Mouse (Mus musculus): ENCODE measurements around the gene Saxo1. TPM values are rescaled to one million over a fixed set of nuclear protein-coding genes. Genes with fewer than 3 reads are reported as not detected.

The Saxo1 gene
- not detected in 2 replicates for polyA plus RNA-seq (2015; fragmentation: Nextera tagmentation; extraction: Ambion mirVana)

DNA sequence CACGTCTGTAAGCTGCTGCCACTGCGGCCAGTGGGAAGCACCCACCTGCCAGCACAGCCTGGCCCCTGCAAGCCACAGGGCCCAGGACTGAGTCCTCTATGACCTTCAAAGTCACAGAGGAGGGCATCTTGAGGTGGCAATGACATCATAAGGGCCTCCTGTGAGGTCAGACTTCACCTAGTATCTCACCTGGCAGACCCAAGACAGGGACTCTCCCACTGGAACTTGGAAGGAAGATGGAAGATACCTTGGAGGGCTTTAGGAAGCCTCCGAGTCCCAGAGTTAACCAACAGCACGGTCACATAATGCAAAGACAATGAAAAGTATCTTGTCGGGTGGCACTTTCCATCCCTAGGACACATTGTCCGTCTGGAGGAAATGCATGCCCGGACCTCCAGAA is at the start of gene Saxo1:
TSS of gene Saxo1 (minus strand) at position 101 of the 400 bp plus-strand sequence.
- no peak within 1 kb of the TSS for H3K4me3 ChIP-seq
- 91% methylated on average over 7 of the region's 7 CpGs for WGBS
- H3K4me1 ChIP-seq (replicated peaks): no peaks in the 10 kb centered on the region
- no peak within 1 kb of the TSS for H3K9ac ChIP-seq
- H3K27me3 ChIP-seq: no peaks in the 10 kb centered on the region
- no peaks in the 10 kb centered on the region for H3K36me3 ChIP-seq
- H3K4me2 ChIP-seq: no peak within 1 kb of the TSS
- H3K9me3 ChIP-seq: no peaks in the 10 kb centered on the region
- H3K27ac ChIP-seq (replicated peaks): no peak within 1 kb of the TSS
- no peak for ATAC-seq (ENCODE audit: low read depth)

DNA sequence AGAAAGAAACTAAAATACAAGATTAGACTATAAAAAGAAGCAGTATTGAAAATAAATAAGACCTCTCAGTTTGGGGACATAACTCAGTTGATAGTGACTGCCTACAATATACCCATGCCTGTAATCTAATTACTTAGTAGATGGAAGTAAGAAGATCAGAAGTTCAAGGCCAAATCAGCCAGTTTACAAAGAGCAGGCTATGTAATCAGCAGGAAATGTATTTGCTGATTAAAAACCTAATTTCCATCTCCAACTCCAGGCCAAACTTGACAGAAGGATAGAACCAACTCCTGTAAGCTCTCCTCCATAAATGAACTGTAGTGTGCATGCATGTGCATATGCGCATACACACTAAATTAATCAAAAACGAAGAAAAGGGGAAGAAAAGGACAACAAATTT is 33.2 kb upstream of the Saxo1 start:
- WGBS: 88% methylated on average over 2 of the region's 2 CpGs
- Histone ChIP-seq H3K27me3 (no peaks in the 10 kb centered on the region), H3K9me3 (no peaks in the 10 kb centered on the region)

GRCm38 (mm10) chr4:86588236-86588635 is 30.1 kb upstream of the Saxo1 start:
- ATAC-seq (ENCODE audit: low read depth): no peak
- Histone ChIP-seq H3K36me3 (peaks cover 48% of the 10 kb centered on the region), H3K9me3 (no peaks in the 10 kb centered on the region), H3K4me1 (replicated peaks) (no peaks in the 10 kb centered on the region), H3K27me3 (no peaks in the 10 kb centered on the region), H3K4me2 (no peak overlapping the region), H3K4me3 (no peak overlapping the region), H3K9ac (no peak overlapping the region), H3K27ac (replicated peaks) (no peak overlapping the region)
- 91% methylated on average over 3 of the region's 3 CpGs for WGBS

More for the DNA sequence above, 33.2 kb upstream of the Saxo1 start:
- ATAC-seq (ENCODE audit: low read depth): no peak
- no peak overlapping the region for H3K4me2 ChIP-seq
- no peak overlapping the region for H3K27ac ChIP-seq (replicated peaks)
- no peak overlapping the region for H3K9ac ChIP-seq
- no peak overlapping the region for H3K4me3 ChIP-seq
- H3K36me3 ChIP-seq: peaks cover 26% of the 10 kb centered on the region
- no peaks in the 10 kb centered on the region for H3K4me1 ChIP-seq (replicated peaks)

DNA sequence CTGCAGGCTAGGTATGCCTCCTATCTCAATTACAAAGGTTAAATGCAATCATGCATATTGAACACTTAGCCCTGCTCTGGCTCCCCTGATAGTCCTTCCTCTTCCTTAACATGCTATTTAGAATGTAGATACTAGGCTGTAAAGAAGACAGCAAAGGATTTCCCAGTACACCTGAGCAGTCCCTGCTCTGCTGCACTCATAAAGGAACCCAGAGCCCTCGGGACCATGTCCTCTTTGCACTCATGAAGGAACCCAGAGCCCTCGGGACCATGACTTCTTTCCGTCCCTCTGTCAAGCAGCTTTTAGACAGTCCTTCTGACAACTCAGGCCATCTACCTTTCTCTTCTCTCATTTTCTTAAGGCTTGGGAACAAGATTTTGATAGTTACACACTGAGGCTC is 22.5 kb upstream of the Saxo1 start:
- WGBS: 86% methylated on average over 3 of the region's 3 CpGs
- Histone ChIP-seq H3K4me1 (replicated peaks) (peaks cover 31% of the 10 kb centered on the region), H3K36me3 (peaks cover 35% of the 10 kb centered on the region), H3K27me3 (no peaks in the 10 kb centered on the region), H3K9me3 (no peaks in the 10 kb centered on the region), H3K4me3 (no peak overlapping the region), H3K27ac (replicated peaks) (no peak overlapping the region), H3K9ac (no peak overlapping the region), H3K4me2 (no peak overlapping the region)
- no peak for ATAC-seq (ENCODE audit: low read depth)

- no peak overlapping the region for H3K27ac ChIP-seq (replicated peaks)
Observed at GRCm38 (mm10) chr4:86580056-86580455, 21.9 kb upstream of the Saxo1 start.

GRCm38 (mm10) chr4:86576630-86577225 is 18.6 kb upstream of the Saxo1 start:
- peak overlapping the region; percentile 98 for H3K27ac ChIP-seq (replicated peaks)
- no peaks in the 10 kb centered on the region for H3K9me3 ChIP-seq
- H3K4me2 ChIP-seq: peak overlapping the region; percentile 93
- H3K4me3 ChIP-seq: peak overlapping the region; percentile 77
- H3K36me3 ChIP-seq: peaks cover 6% of the 10 kb centered on the region; the same call in 1 of the 2 replicates
- peaks cover 31% of the 10 kb centered on the region for H3K4me1 ChIP-seq (replicated peaks)
- H3K9ac ChIP-seq: peak overlapping the region; percentile 92
- no peak for ATAC-seq (ENCODE audit: low read depth)
- 9% methylated on average over 11 of the region's 11 CpGs for WGBS
- no peaks in the 10 kb centered on the region for H3K27me3 ChIP-seq

More at GRCm38 (mm10) chr4:86580056-86580455, 21.9 kb upstream of the Saxo1 start:
- no peaks in the 10 kb centered on the region for H3K9me3 ChIP-seq
- no peak overlapping the region for H3K4me3 ChIP-seq
- H3K36me3 ChIP-seq: peaks cover 30% of the 10 kb centered on the region
- no peaks in the 10 kb centered on the region for H3K27me3 ChIP-seq
- H3K4me1 ChIP-seq (replicated peaks): peaks cover 31% of the 10 kb centered on the region
- WGBS: 54% methylated on average over 4 of the region's 4 CpGs
- H3K4me2 ChIP-seq: no peak overlapping the region
- no peak overlapping the region for H3K9ac ChIP-seq
- no peak for ATAC-seq (ENCODE audit: low read depth)

- Histone ChIP-seq H3K4me3 (peak overlapping the region; percentile 77), H3K4me2 (peak overlapping the region; percentile 93), H3K36me3 (peaks cover 6% of the 10 kb centered on the region; the same call in 1 of the 2 replicates), H3K27ac (replicated peaks) (peak overlapping the region; percentile 98), H3K4me1 (replicated peaks) (peaks cover 31% of the 10 kb centered on the region), H3K9ac (peak overlapping the region; percentile 92), H3K9me3 (no peaks in the 10 kb centered on the region), H3K27me3 (no peaks in the 10 kb centered on the region)
- under 1% methylated on average over 20 of the region's 20 CpGs for WGBS
- no peak for ATAC-seq (ENCODE audit: low read depth)
Observed at GRCm38 (mm10) chr4:86576120-86576541, 18.0 kb upstream of the Saxo1 start.

- peak; percentile 97 for ATAC-seq (ENCODE audit: low read depth)
- Histone ChIP-seq H3K27ac (replicated peaks) (peak within 1 kb of the TSS; percentile 98), H3K4me1 (replicated peaks) (peaks cover 31% of the 10 kb centered on the region), H3K36me3 (peaks cover 6% of the 10 kb centered on the region; the same call in 1 of the 2 replicates), H3K4me2 (peak within 1 kb of the TSS; percentile 93), H3K27me3 (no peaks in the 10 kb centered on the region), H3K4me3 (peak within 1 kb of the TSS; percentile 77), H3K9me3 (no peaks in the 10 kb centered on the region), H3K9ac (peak within 1 kb of the TSS; percentile 92)
- WGBS: under 1% methylated on average over 53 of the region's 53 CpGs
Observed at GRCm38 (mm10) chr4:86575283-86575983, 17.3 kb upstream of the Saxo1 start, which contains the start of gene Rraga. Rraga (plus strand) TSS chr4:86575668.

GRCm38 (mm10) chr4:86574939-86575282 is 16.8 kb upstream of the Saxo1 start:
- Histone ChIP-seq H3K9ac (peak overlapping the region; percentile 92), H3K27ac (replicated peaks) (peak overlapping the region; percentile 98), H3K36me3 (peaks cover 6% of the 10 kb centered on the region; the same call in 1 of the 2 replicates), H3K9me3 (no peaks in the 10 kb centered on the region), H3K4me3 (peak overlapping the region; percentile 77), H3K4me1 (replicated peaks) (peaks cover 31% of the 10 kb centered on the region), H3K4me2 (peak overlapping the region; percentile 93), H3K27me3 (no peaks in the 10 kb centered on the region)
- 11% methylated on average over 6 of the region's 6 CpGs for WGBS
- peak; percentile 64 for ATAC-seq (ENCODE audit: low read depth)

DNA sequence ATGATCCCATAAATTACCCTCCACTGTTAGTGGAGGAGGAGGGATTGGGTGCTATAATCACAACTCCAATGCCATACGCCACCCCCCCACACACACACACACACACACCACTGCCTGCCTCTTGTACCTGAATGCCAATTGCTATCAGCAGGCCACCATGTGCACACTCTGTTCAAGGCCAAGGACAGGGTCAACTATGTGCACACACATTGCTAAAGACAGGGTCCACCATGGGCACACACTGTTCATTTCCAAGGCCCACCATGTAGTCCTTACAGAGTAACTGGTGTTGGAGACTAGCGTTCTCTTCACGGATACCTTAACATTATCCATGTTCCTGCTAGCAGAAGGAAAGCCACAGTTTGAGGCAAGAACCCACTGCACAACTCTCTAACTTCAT is 2.9 kb upstream of the Saxo1 start:
- no peak for ATAC-seq (ENCODE audit: low read depth)
- 95% methylated on average over 3 of the region's 3 CpGs for WGBS
- no peak overlapping the region for H3K4me2 ChIP-seq
- H3K27ac ChIP-seq (replicated peaks): no peak overlapping the region
- no peaks in the 10 kb centered on the region for H3K27me3 ChIP-seq
- H3K9ac ChIP-seq: no peak overlapping the region
- no peaks in the 10 kb centered on the region for H3K4me1 ChIP-seq (replicated peaks)
- no peaks in the 10 kb centered on the region for H3K9me3 ChIP-seq
- H3K36me3 ChIP-seq: no peaks in the 10 kb centered on the region
- no peak overlapping the region for H3K4me3 ChIP-seq

GRCm38 (mm10) chr4:86559006-86559405 is 878 bp upstream of the Saxo1 start:
- Histone ChIP-seq H3K27ac (replicated peaks) (no peak overlapping the region), H3K9ac (no peak overlapping the region), H3K9me3 (no peaks in the 10 kb centered on the region), H3K4me1 (replicated peaks) (no peaks in the 10 kb centered on the region), H3K27me3 (no peaks in the 10 kb centered on the region), H3K4me2 (no peak overlapping the region), H3K36me3 (no peaks in the 10 kb centered on the region), H3K4me3 (no peak overlapping the region)
- no peak for ATAC-seq (ENCODE audit: low read depth)
- 74% methylated on average over 4 of the region's 4 CpGs for WGBS

- no peak overlapping the region for H3K27ac ChIP-seq (replicated peaks)
- no peaks in the 10 kb centered on the region for H3K36me3 ChIP-seq
- H3K4me3 ChIP-seq: no peak overlapping the region
- no peak overlapping the region for H3K4me2 ChIP-seq
- H3K4me1 ChIP-seq (replicated peaks): no peaks in the 10 kb centered on the region
- H3K9ac ChIP-seq: no peak overlapping the region
- H3K9me3 ChIP-seq: no peaks in the 10 kb centered on the region
- 54% methylated on average over 7 of the region's 7 CpGs for WGBS
- H3K27me3 ChIP-seq: no peaks in the 10 kb centered on the region
- ATAC-seq (ENCODE audit: low read depth): no peak
Observed at GRCm38 (mm10) chr4:86557371-86557770, 757 bp downstream of the Saxo1 start.
